Mouse (Mus musculus): ENCODE measurements around the gene Trappc3l. TPM values are rescaled to one million over a fixed set of nuclear protein-coding genes. Genes with fewer than 3 reads are reported as not detected.

Trappc3l gene
- total RNA-seq, 2 experiments from 2014 or later = 0.34 to 0.62 TPM

GRCm38 (mm10) chr10:34151827-34152226 is 114.4 kb downstream of the Trappc3l start:
- no peak for DNase-seq (ENCODE audit: low spot score in 2 of 2)
- intact Hi-C loops (cut with DNase I) = no loop called here

DNA sequence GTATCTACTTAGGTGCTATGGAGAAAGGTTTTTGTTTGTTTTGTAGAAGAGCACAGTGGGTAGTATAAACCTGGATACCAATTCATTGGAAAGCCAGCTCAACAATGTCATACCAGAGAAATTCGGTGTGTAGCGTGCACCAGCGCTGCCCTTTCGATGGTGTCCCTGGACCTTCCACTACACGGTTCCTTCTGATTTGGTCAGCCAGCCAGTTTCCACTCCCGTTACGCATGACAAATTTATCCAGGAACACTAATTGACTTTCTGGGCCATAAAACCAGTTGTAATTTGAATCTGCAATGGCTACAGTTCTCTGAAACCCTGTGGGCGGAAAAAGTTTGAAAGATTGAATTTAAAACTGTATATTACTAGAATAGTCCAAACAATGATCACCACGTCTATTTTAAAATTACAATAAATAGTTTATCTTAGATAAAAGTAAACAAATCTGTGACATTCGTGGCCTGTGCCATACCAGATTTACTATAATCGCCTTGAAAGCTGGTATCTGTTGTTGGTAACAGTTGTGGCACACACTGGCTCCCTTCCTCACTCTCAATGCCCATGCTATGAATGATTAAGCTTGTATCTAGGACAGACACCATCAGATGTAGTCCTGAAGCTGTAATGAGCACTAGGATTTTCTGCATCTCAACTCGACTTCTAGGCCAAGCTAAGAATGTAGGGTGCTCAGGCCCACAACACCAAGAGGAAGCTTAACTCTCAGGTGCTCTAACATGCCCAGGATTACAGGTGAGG is 118.6 kb downstream of the Trappc3l start:
- intact Hi-C loops (cut with DNase I) = no loop called here
- DNase-seq (ENCODE audit: low spot score in 2 of 2) = no peak

Other genes with a start within 250 kb of the Trappc3l start
- gene Sult3a1, start 179.9 kb upstream of the Trappc3l start, total RNA-seq (2021) = not detected
- 1 to 10 TPM; 3.1 to 3.4 TPM for gene Rsph4a, start 132.5 kb upstream of the Trappc3l start, total RNA-seq (2021)
- 10 to 100 TPM; 10.6 to 17.9 TPM for gene Zup1, start 86.3 kb upstream of the Trappc3l start, total RNA-seq (2021)
- 100 to 1,000 TPM in 1 of 2 experiments, 10 to 100 TPM in 1; 94.4 to 104 TPM for gene Rwdd1, start 18.0 kb upstream of the Trappc3l start, total RNA-seq (2021)
- gene Calhm4, start 6.7 kb downstream of the Trappc3l start, total RNA-seq (2021) = not detected
- 1 to 10 TPM; 2.7 to 3.0 TPM for gene Calhm5, start 58.9 kb downstream of the Trappc3l start, total RNA-seq (2021)
- under 1 TPM; 0.36 to 0.69 TPM for gene Calhm6, start 90.4 kb downstream of the Trappc3l start, total RNA-seq (2021)
- gene Dse, start 170.1 kb downstream of the Trappc3l start, total RNA-seq (2021) = 10 to 100 TPM in 1 of 2 experiments, 1 to 10 TPM in 1; 6.5 to 10.5 TPM
- 100 to 1,000 TPM; 155 to 166 TPM for gene Tspyl1, start 244.6 kb downstream of the Trappc3l start, total RNA-seq (2021)